Mouse (Mus musculus) stomach, embryonic 15.5 days (tissue): ENCODE results near the gene Zfp658. TPM values are rescaled to one million over a fixed set of nuclear protein-coding genes. Genes with fewer than 3 reads are reported as not detected.

Experiments used
- ATAC-seq: fragments of 200-750 bp; cut with Nextera tagmentation; 2 replicates; pipeline ENCODE4 v1.8.0; 2017; ENCODE audit warnings: low read depth, moderate number of reproducible peaks, moderate TSS enrichment; ENCODE audit not compliant: insufficient read depth, low FRiP score
- H3K27ac ChIP-seq: fragments of 300-500 bp; sonication (generic); 2 replicates; pipeline ENCODE4 v1.5.1; 2015; ENCODE audit warnings: mild to moderate bottlenecking, inconsistent platforms
- H3K27me3 ChIP-seq: fragments of 300-500 bp; sonication (generic); replicated peaks from 2 replicates; pipeline ENCODE4 v1.6.1; 2015; ENCODE audit warnings: inconsistent platforms
- H3K36me3 ChIP-seq: fragments of 300-500 bp; sonication (generic); 2 replicates; pipeline ENCODE4 v1.6.1; 2015; ENCODE audit warnings: inconsistent platforms
- H3K4me1 ChIP-seq: fragments of 300-500 bp; sonication (generic); 2 replicates; pipeline ENCODE4 v1.6.1; 2015; ENCODE audit warnings: inconsistent platforms
- H3K4me2 ChIP-seq: fragments of 300-500 bp; sonication (generic); 2 replicates; pipeline ENCODE4 v1.6.1; 2015; ENCODE audit warnings: mild to moderate bottlenecking, inconsistent platforms
- H3K4me3 ChIP-seq: fragments of 300-500 bp; sonication (generic); replicated peaks from 2 replicates; pipeline ENCODE4 v1.5.1; 2015; ENCODE audit warnings: inconsistent platforms
- H3K9ac ChIP-seq: fragments of 300-500 bp; sonication (generic); 2 replicates; pipeline ENCODE4 v1.6.1; 2015; ENCODE audit warnings: inconsistent platforms
- H3K9me3 ChIP-seq: fragments of 300-500 bp; sonication (generic); 2 replicates; pipeline ENCODE4 v1.6.1; 2016; ENCODE audit warnings: inconsistent platforms
- WGBS: fragments of 180-500 bp; shearing (Covaris S2); methylation state at CpG from one replicate; pipeline ENCODE4 v1.1.7; 2015; 5-methylcytosine and 5-hydroxymethylcytosine counted together
- polyA plus RNA-seq: library from polyadenylated mRNA; unstranded; fragments of >200 nt; fragmentation: Nextera tagmentation; extraction: Ambion mirVana; gene quantifications from 2 replicates; pipeline ENCODE4 v1.2.1, GENCODE M21; 2015

Zfp658 gene
- polyA plus RNA-seq, 1 experiment from 2014 or later = 2.9 TPM

GRCm38 (mm10) chr7:43601884-43602283 is 39.8 kb downstream of the Zfp658 start:
- Histone ChIP-seq H3K27ac (no peak overlapping the region), H3K36me3 (no peaks in the 10 kb centered on the region), H3K4me2 (no peak overlapping the region), H3K4me1 (no peaks in the 10 kb centered on the region), H3K4me3 (no peak overlapping the region), H3K27me3 (no peaks in the 10 kb centered on the region), H3K9me3 (no peaks in the 10 kb centered on the region), H3K9ac (no peak overlapping the region)
- ATAC-seq = no peak
- WGBS = 25% methylated on average over 5 of the region's 5 CpGs

GRCm38 (mm10) chr7:43606896-43607742 is 45.1 kb downstream of the Zfp658 start, which contains the start of gene Zfp819:
Gene Zfp819, plus strand, starts transcription at chr7:43607169.
- WGBS = 16% methylated on average over 41 of the region's 41 CpGs
- Histone ChIP-seq H3K4me1 (0 out of 2 replicates have a peak, but pooled peaks cover 3% of the 10 kb centered on the region), H3K36me3 (no peaks in the 10 kb centered on the region), H3K9ac (no peak within 1 kb of the TSS), H3K9me3 (no peaks in the 10 kb centered on the region), H3K4me2 (peak within 1 kb of the TSS; percentile 71), H3K27me3 (0 out of 2 replicates have a peak, but pooled peaks cover 5% of the 10 kb centered on the region), H3K4me3 (peak within 1 kb of the TSS; percentile 30), H3K27ac (no peak within 1 kb of the TSS)
- ATAC-seq = peak; percentile 79

- H3K4me1 ChIP-seq = 0 out of 2 replicates have a peak, but pooled peaks cover 3% of the 10 kb centered on the region
- no peak overlapping the region for H3K27ac ChIP-seq
- 0 out of 2 replicates have a peak, but pooled peaks cover 5% of the 10 kb centered on the region for H3K27me3 ChIP-seq
- no peak overlapping the region for H3K9ac ChIP-seq
- no peaks in the 10 kb centered on the region for H3K36me3 ChIP-seq
- H3K4me3 ChIP-seq = no peak overlapping the region; the same call in 1 of the 2 replicates
- no peak overlapping the region for H3K4me2 ChIP-seq
- no peak for ATAC-seq
- no peaks in the 10 kb centered on the region for H3K9me3 ChIP-seq
- WGBS = 28% methylated on average over 5 of the region's 5 CpGs
Measured at GRCm38 (mm10) chr7:43607743-43608287, 45.8 kb downstream of the Zfp658 start.

- no peak overlapping the region for H3K27ac ChIP-seq
- H3K27me3 ChIP-seq = 0 out of 2 replicates have a peak, but pooled peaks cover 5% of the 10 kb centered on the region
- H3K36me3 ChIP-seq = no peaks in the 10 kb centered on the region
- no peaks in the 10 kb centered on the region for H3K9me3 ChIP-seq
- H3K4me2 ChIP-seq = no peak overlapping the region
- ATAC-seq = no peak
- no peak overlapping the region for H3K4me3 ChIP-seq
- 68% methylated on average over 7 of the region's 7 CpGs for WGBS
- no peak overlapping the region for H3K9ac ChIP-seq
- 0 out of 2 replicates have a peak, but pooled peaks cover 3% of the 10 kb centered on the region for H3K4me1 ChIP-seq
Measured at GRCm38 (mm10) chr7:43608316-43608824, 46.3 kb downstream of the Zfp658 start.

- H3K36me3 ChIP-seq = no peaks in the 10 kb centered on the region
- no peak overlapping the region for H3K27ac ChIP-seq
- H3K4me1 ChIP-seq = no peaks in the 10 kb centered on the region
- H3K9me3 ChIP-seq = no peaks in the 10 kb centered on the region
- no peak for ATAC-seq
- no peak overlapping the region for H3K9ac ChIP-seq
- no peak overlapping the region for H3K4me3 ChIP-seq
- no peaks in the 10 kb centered on the region for H3K27me3 ChIP-seq
- no peak overlapping the region for H3K4me2 ChIP-seq
- WGBS = 88% methylated on average over 14 of the region's 14 CpGs
Measured at GRCm38 (mm10) chr7:43613816-43614551, 51.9 kb downstream of the Zfp658 start.

- H3K9me3 ChIP-seq = no peaks in the 10 kb centered on the region
- no peak overlapping the region for H3K4me3 ChIP-seq
- no peak overlapping the region for H3K4me2 ChIP-seq
- no peak overlapping the region for H3K27ac ChIP-seq
- H3K4me1 ChIP-seq = no peaks in the 10 kb centered on the region
- no peaks in the 10 kb centered on the region for H3K27me3 ChIP-seq
- WGBS = 72% methylated on average over 7 of the region's 7 CpGs
- no peak overlapping the region for H3K9ac ChIP-seq
- no peaks in the 10 kb centered on the region for H3K36me3 ChIP-seq
- no peak for ATAC-seq
Measured at GRCm38 (mm10) chr7:43622927-43623326, 60.9 kb downstream of the Zfp658 start.

GRCm38 (mm10) chr7:43623819-43624218 is 61.8 kb downstream of the Zfp658 start:
- 18% methylated on average over 10 of the region's 10 CpGs for WGBS
- ATAC-seq = no peak
- H3K4me2 ChIP-seq = no peak overlapping the region
- H3K9ac ChIP-seq = no peak overlapping the region
- no peaks in the 10 kb centered on the region for H3K9me3 ChIP-seq
- no peak overlapping the region for H3K27ac ChIP-seq
- no peaks in the 10 kb centered on the region for H3K4me1 ChIP-seq
- H3K36me3 ChIP-seq = no peaks in the 10 kb centered on the region
- H3K27me3 ChIP-seq = no peaks in the 10 kb centered on the region
- H3K4me3 ChIP-seq = no peak overlapping the region

Other genes with a start within 250 kb of the Zfp658 start
- 10.4 and 10.7 TPM in 2 replicates for gene Zfp715, start 249.0 kb upstream of the Zfp658 start, polyA plus RNA-seq
- gene Siglecf, start 210.9 kb upstream of the Zfp658 start, polyA plus RNA-seq = 0.37 and 0.45 TPM in 2 replicates
- gene Siglecg, start 154.1 kb upstream of the Zfp658 start, polyA plus RNA-seq = 0.28 and 0.30 TPM in 2 replicates
- gene Lim2, start 134.6 kb upstream of the Zfp658 start, polyA plus RNA-seq = 0.15 and 0.77 TPM in 2 replicates
- gene Nkg7, start 125.2 kb upstream of the Zfp658 start, polyA plus RNA-seq = 3.7 and 4.4 TPM in 2 replicates
- 0.21 TPM in 1 of 2 replicates, not detected in the other for gene Cldnd2, start 121.5 kb upstream of the Zfp658 start, polyA plus RNA-seq
- gene Etfb, start 118.2 kb upstream of the Zfp658 start, polyA plus RNA-seq = 353 and 355 TPM in 2 replicates
- 0.96 and 1.1 TPM in 2 replicates for gene Gm45233, start 118.1 kb upstream of the Zfp658 start, polyA plus RNA-seq
- 6.0 and 7.7 TPM in 2 replicates for gene Vsig10l, start 99.1 kb upstream of the Zfp658 start, polyA plus RNA-seq
- 0.49 and 0.55 TPM in 2 replicates for gene Iglon5, start 72.2 kb upstream of the Zfp658 start, polyA plus RNA-seq
- not detected in 2 replicates for gene 4931406B18Rik, start 56.3 kb upstream of the Zfp658 start, polyA plus RNA-seq
- 2.1 and 2.3 TPM in 2 replicates for gene Cd33, start 17.8 kb upstream of the Zfp658 start, polyA plus RNA-seq
- 10.3 and 11.3 TPM in 2 replicates for gene Zfp719, start 17.4 kb downstream of the Zfp658 start, polyA plus RNA-seq
- not detected in 2 replicates for gene Zfp819, start 44.9 kb downstream of the Zfp658 start, polyA plus RNA-seq
- 1.1 and 2.2 TPM in 2 replicates for gene Ceacam18, start 72.5 kb downstream of the Zfp658 start, polyA plus RNA-seq
- 1.7 and 2.0 TPM in 2 replicates for gene Siglece, start 97.9 kb downstream of the Zfp658 start, polyA plus RNA-seq
- 14.3 and 14.7 TPM in 2 replicates for gene Ctu1, start 109.8 kb downstream of the Zfp658 start, polyA plus RNA-seq
- gene Klk14, start 128.2 kb downstream of the Zfp658 start, polyA plus RNA-seq = 0.21 TPM in 1 of 2 replicates, not detected in the other
- 2.0 and 5.5 TPM in 2 replicates for gene Klk13, start 150.3 kb downstream of the Zfp658 start, polyA plus RNA-seq
- gene Klk12, start 206.6 kb downstream of the Zfp658 start, polyA plus RNA-seq = 0.57 and 2.4 TPM in 2 replicates
- 4.0 and 8.7 TPM in 2 replicates for gene Klk11, start 212.3 kb downstream of the Zfp658 start, polyA plus RNA-seq
- 4.1 and 17.4 TPM in 2 replicates for gene Klk10, start 218.8 kb downstream of the Zfp658 start, polyA plus RNA-seq
- 0.17 and 0.77 TPM in 2 replicates for gene Klk9, start 229.6 kb downstream of the Zfp658 start, polyA plus RNA-seq
- 17.8 and 24.5 TPM in 2 replicates for gene Klk8, start 235.3 kb downstream of the Zfp658 start, polyA plus RNA-seq
- not detected in 2 replicates for gene Klk7, start 249.0 kb downstream of the Zfp658 start, polyA plus RNA-seq